Mouse (Mus musculus) CH12.LX (cell line): ENCODE data around the gene Itpk1. TPM values are rescaled to one million over a fixed set of nuclear protein-coding genes. Genes with fewer than 3 reads are reported as not detected.

Experiments
- DNase-seq: peaks from one replicate; pipeline ENCODE4 v3.0.0-alpha.2; 2013; ENCODE audit errors: extremely low read depth
- H3K27ac ChIP-seq: 2 replicates; pipeline ENCODE4 v1.5.1; 2012; ENCODE audit warnings: low read depth, mild to moderate bottlenecking, control low read depth, moderate library complexity; ENCODE audit not compliant: insufficient read depth
- H3K27me3 ChIP-seq: replicated peaks from 2 replicates; pipeline ENCODE3; 2012; ENCODE audit warnings: inconsistent platforms
- H3K36me3 ChIP-seq, 2 experiments: replicated peaks in 1 of 2; 2 replicates each; pipeline versions ENCODE3 to v1.6.1; 2012; ENCODE audit warnings: inconsistent platforms in 1 of 2, low read length in 1 of 2, mild to moderate bottlenecking in 1 of 2, mixed read lengths in 1 of 2, moderate library complexity in 1 of 2; ENCODE audit not compliant: control insufficient read depth in 1 of 2, insufficient read depth in 1 of 2
- H3K4me1 ChIP-seq, 2 experiments: 2 replicates each; pipeline ENCODE4 v1.6.1; 2012; ENCODE audit warnings: inconsistent platforms in 1 of 2, moderate library complexity in 1 of 2; ENCODE audit not compliant: insufficient read depth in 2 of 2, control insufficient read depth in 1 of 2
- H3K4me2 ChIP-seq: 2 replicates; pipeline ENCODE4 v1.6.1; 2012; ENCODE audit warnings: low read depth, mild to moderate bottlenecking, control low read depth; ENCODE audit not compliant: poor library complexity, insufficient read depth, severe bottlenecking
- H3K4me3 ChIP-seq, 3 experiments: fragments of 150-350 bp in 1 of 3; sonication (generic) in 1 of 3; replicated peaks in 1 of 3; 2 replicates each; pipeline versions ENCODE3 to v1.5.1; 2011 to 2012; ENCODE audit warnings: low read depth in 2 of 3, low read length in 2 of 3, mild to moderate bottlenecking in 2 of 3, moderate library complexity in 2 of 3, control low read depth in 1 of 3, improper control_type of control experiment in 1 of 3, inconsistent platforms in 1 of 3, mixed read lengths in 1 of 3; ENCODE audit not compliant: poor library complexity in 1 of 3
- H3K79me2 ChIP-seq: replicated peaks from 2 replicates; pipeline ENCODE4 v1.6.1; 2012; ENCODE audit warnings: mild to moderate bottlenecking, moderate library complexity; ENCODE audit not compliant: control insufficient read depth, poor library complexity, insufficient read depth, severe bottlenecking; ENCODE audit errors: extremely low read depth
- H3K9ac ChIP-seq: 2 replicates; pipeline ENCODE4 v1.6.1; 2012; ENCODE audit warnings: low read depth, mild to moderate bottlenecking, control low read depth, moderate library complexity; ENCODE audit not compliant: insufficient read depth
- H3K9me3 ChIP-seq: replicated peaks from 2 replicates; pipeline ENCODE3; 2012; ENCODE audit warnings: low read length, inconsistent platforms, mixed read lengths
- BHLHE40 ChIP-seq: IDR thresholded peaks from 2 replicates; pipeline ENCODE4 v1.6.1; 2011; ENCODE audit warnings: mild to moderate bottlenecking, low read depth, low read length, improper control_type of control experiment
- CHD1 ChIP-seq: IDR thresholded peaks from 2 replicates; pipeline ENCODE4 v1.6.1; 2012; ENCODE audit warnings: low read depth, low read length, improper control_type of control experiment, inconsistent platforms
- CHD2 ChIP-seq: IDR thresholded peaks from 2 replicates; pipeline ENCODE4 v1.6.1; 2011; ENCODE audit warnings: low read length, improper control_type of control experiment
- CTCF ChIP-seq, 2 experiments: IDR thresholded peaks in 1 of 2; conservative IDR thresholded peaks in 1 of 2; 2 replicates each; pipeline ENCODE4 v1.5.1; 2011 to 2012; ENCODE audit warnings: low read depth in 2 of 2, low read length in 2 of 2, improper control_type of control experiment in 1 of 2, inconsistent platforms in 1 of 2, mild to moderate bottlenecking in 1 of 2, moderate library complexity in 1 of 2
- EP300 ChIP-seq: IDR thresholded peaks from 2 replicates; pipeline ENCODE4 v1.6.1; 2011; ENCODE audit warnings: low read length, improper control_type of control experiment
- ETS1 ChIP-seq: conservative IDR thresholded peaks from 2 replicates; pipeline ENCODE4 v1.6.1; 2012; ENCODE audit warnings: low read depth, mild to moderate bottlenecking, inconsistent platforms, low read length, improper control_type of control experiment, moderate library complexity
- GABPA ChIP-seq: IDR thresholded peaks from 2 replicates; pipeline ENCODE4 v1.6.1; 2012; ENCODE audit warnings: low read depth, low read length, improper control_type of control experiment, inconsistent platforms; ENCODE audit not compliant: insufficient replicate concordance
- HCFC1 ChIP-seq: IDR thresholded peaks from 2 replicates; pipeline ENCODE4 v1.6.1; 2012; ENCODE audit warnings: low read depth, mild to moderate bottlenecking, inconsistent platforms, low read length, improper control_type of control experiment
- JUND ChIP-seq: conservative IDR thresholded peaks from 2 replicates; pipeline ENCODE4 v1.6.1; 2011; ENCODE audit warnings: low read depth, low read length, improper control_type of control experiment
- KAT2A ChIP-seq: IDR thresholded peaks from 2 replicates; pipeline ENCODE4 v1.6.1; 2012; ENCODE audit warnings: low read length, improper control_type of control experiment, inconsistent platforms; ENCODE audit not compliant: insufficient replicate concordance
- MAFK ChIP-seq: IDR thresholded peaks from 2 replicates; pipeline ENCODE4 v1.6.1; 2011; ENCODE audit warnings: low read length, improper control_type of control experiment; ENCODE audit not compliant: insufficient replicate concordance
- MAX ChIP-seq: IDR thresholded peaks from 2 replicates; pipeline ENCODE4 v1.6.1; 2011; ENCODE audit warnings: low read length, improper control_type of control experiment
- MAZ ChIP-seq: IDR thresholded peaks from 2 replicates; pipeline ENCODE4 v1.6.1; 2012; ENCODE audit warnings: low read depth, mild to moderate bottlenecking, inconsistent platforms, low read length, improper control_type of control experiment, moderate library complexity
- MXI1 ChIP-seq: IDR thresholded peaks from 2 replicates; pipeline ENCODE4 v1.6.1; 2011; ENCODE audit warnings: mild to moderate bottlenecking, low read depth, low read length, improper control_type of control experiment
- MYC ChIP-seq: IDR thresholded peaks from 2 replicates; pipeline ENCODE4 v1.6.1; 2011; ENCODE audit warnings: low read depth, mild to moderate bottlenecking, improper control_type of control experiment, low read length
- NELFE ChIP-seq: IDR thresholded peaks from 2 replicates; pipeline ENCODE4 v1.6.1; 2011; ENCODE audit warnings: low read depth, low read length, improper control_type of control experiment
- NRF1 ChIP-seq: IDR thresholded peaks from 2 replicates; pipeline ENCODE4 v1.6.1; 2014; ENCODE audit warnings: low read depth, mild to moderate bottlenecking, inconsistent platforms, low read length, improper control_type of control experiment, moderate library complexity
- PAX5 ChIP-seq: IDR thresholded peaks from 2 replicates; pipeline ENCODE4 v1.6.1; 2012; ENCODE audit warnings: low read length, inconsistent platforms, mixed read lengths
- POLR2A ChIP-seq: IDR thresholded peaks from 2 replicates; pipeline ENCODE4 v1.6.1; 2011; ENCODE audit warnings: low read depth, mild to moderate bottlenecking, improper control_type of control experiment, low read length
- POLR2AphosphoS2 ChIP-seq: IDR thresholded peaks from 2 replicates; pipeline ENCODE4 v1.6.1; 2011; ENCODE audit warnings: low read depth, low read length, improper control_type of control experiment
- RCOR1 ChIP-seq: conservative IDR thresholded peaks from 2 replicates; pipeline ENCODE4 v1.6.1; 2012; ENCODE audit warnings: low read depth, mild to moderate bottlenecking, inconsistent platforms, low read length, improper control_type of control experiment
- SIN3A ChIP-seq: IDR thresholded peaks from 2 replicates; pipeline ENCODE4 v1.6.1; 2012; ENCODE audit warnings: low read length, improper control_type of control experiment, inconsistent platforms
- SMC3 ChIP-seq: IDR thresholded peaks from 2 replicates; pipeline ENCODE4 v1.6.1; 2011; ENCODE audit warnings: low read depth, low read length, improper control_type of control experiment
- TBP ChIP-seq: conservative IDR thresholded peaks from 2 replicates; pipeline ENCODE4 v1.6.1; 2011; ENCODE audit warnings: low read depth, low read length, improper control_type of control experiment
- UBTF ChIP-seq: IDR thresholded peaks from 2 replicates; pipeline ENCODE4 v1.6.1; 2012; ENCODE audit warnings: low read depth, mild to moderate bottlenecking, inconsistent platforms, low read length, improper control_type of control experiment, moderate library complexity
- USF1 ChIP-seq: IDR thresholded peaks from 2 replicates; pipeline ENCODE4 v1.6.1; 2014; ENCODE audit warnings: low read depth, mild to moderate bottlenecking, inconsistent platforms, low read length, improper control_type of control experiment
- USF2 ChIP-seq: conservative IDR thresholded peaks from 2 replicates; pipeline ENCODE4 v1.6.1; 2011; ENCODE audit warnings: low read depth, low read length, improper control_type of control experiment
- ZC3H11A ChIP-seq: IDR thresholded peaks from 2 replicates; pipeline ENCODE4 v1.6.1; 2012; ENCODE audit warnings: low read depth, mild to moderate bottlenecking, inconsistent platforms, low read length, improper control_type of control experiment
- ZKSCAN1 ChIP-seq: IDR thresholded peaks from 2 replicates; pipeline ENCODE4 v1.6.1; 2012; ENCODE audit warnings: low read depth, inconsistent platforms, low read length, improper control_type of control experiment, borderline replicate concordance
- ZMIZ1 ChIP-seq: IDR thresholded peaks from 2 replicates; pipeline ENCODE4 v1.6.1; 2012; ENCODE audit warnings: low read depth, mild to moderate bottlenecking, inconsistent platforms, low read length, improper control_type of control experiment
- dilution Hi-C: fragments of 300-500 bp; cut with MboI; formaldehyde crosslinking; loops from 2 replicates; pipeline ENCODE4 v1.14.3; 2020; ENCODE audit warnings: low sequenced_read_pairs; ENCODE audit not compliant: extremely low pct_unique_long_range_greater_than_20kb, extremely low pct_ligation_motif_present
- in situ Hi-C: fragments of 300-500 bp; cut with MboI; formaldehyde crosslinking; loops from 3 replicates; pipeline ENCODE4 v1.14.3; 2019; ENCODE audit warnings: low sequenced_read_pairs, low pct_ligation_motif_present, low pct_unique_long_range_greater_than_20kb, mixed read lengths
- polyA plus RNA-seq: library from polyadenylated mRNA; unstranded; fragments of >175 nt; gene quantifications from 2 replicates; pipeline ENCODE4 v1.2.1, GENCODE M21; 2012; ENCODE audit warnings: low read depth; ENCODE audit not compliant: insufficient read length
- total RNA-seq, 2 experiments: library from RNA; depleted of rRNA; stranded (reverse); fragments of 300-350 nt in 1 of 2; fragments of >200 nt in 1 of 2; gene quantifications; 2 replicates each; pipeline ENCODE4 v1.2.3; 2012 to 2014

The Itpk1 gene
- total and polyA plus RNA-seq, 3 experiments = 14.0 to 25.1 (median 19.2) TPM

- dilution Hi-C loops = no loop called here
- H3K9ac ChIP-seq = peak overlapping the region; percentile 59
Observed at GRCm38 (mm10) chr12:102703111-102703412, 1.7 kb downstream of the Itpk1 start.

GRCm38 (mm10) chr12:102702356-102703110, 2.2 kb downstream of the Itpk1 start:
- Histone ChIP-seq H3K27ac (peak overlapping the region; percentile 4; the same call in 1 of the 2 replicates), H3K36me3 (peaks cover 0 to 10% of the 10 kb centered on the region in 2 experiments), H3K9ac (peak overlapping the region; percentile 59), H3K9me3 (no peaks in the 10 kb centered on the region), H3K4me2 (peak overlapping the region; percentile 86), H3K27me3 (peaks cover 1% of the 10 kb centered on the region), H3K4me3 (peak overlapping the region; percentile 50 to 83 (median 72)), H3K79me2 (peaks cover 32% of the 10 kb centered on the region), H3K4me1 (peaks cover 30 to 57% of the 10 kb centered on the region in 2 experiments)
- in situ Hi-C loops (no loop called here), dilution Hi-C loops (no loop called here)
- DNase-seq = peak; percentile 90
- TF ChIP-seq CHD1 = no peak
- TF ChIP-seq ETS1 = peak; percentile 30; the same call in 1 of the 2 replicates
- no peak for TF ChIP-seq UBTF
- no peak for TF ChIP-seq ZMIZ1
- TF ChIP-seq NRF1 = no peak
- TF ChIP-seq JUND = 0 out of 2 replicates have a peak, but pooled peaks have one; percentile 40
- TF ChIP-seq ZKSCAN1 = no peak
- no peak for TF ChIP-seq POLR2A
- TF ChIP-seq RCOR1 = no peak
- no peak for TF ChIP-seq KAT2A
- no peak for TF ChIP-seq MAFK
- no peak for TF ChIP-seq POLR2AphosphoS2
- TF ChIP-seq TBP = no peak
- no peak for TF ChIP-seq PAX5
- TF ChIP-seq BHLHE40 = no peak
- TF ChIP-seq SIN3A = peak; percentile 79
- TF ChIP-seq MAX = no peak
- peak; percentile 42; the same call in 1 of the 2 replicates for TF ChIP-seq NELFE
- TF ChIP-seq CHD2 = peak; percentile 76; the same call in 1 of the 2 replicates
- peak; percentile 58; the same call in 1 of the 2 replicates for TF ChIP-seq MXI1
- 0 out of 2 replicates have a peak, but pooled peaks have one; percentile 36 for TF ChIP-seq EP300
- TF ChIP-seq ZC3H11A = peak; percentile 3; the same call in 1 of the 2 replicates
- TF ChIP-seq USF1 = no peak
- peak; percentile 10 to 79; a peak in 2 of 4 replicates for TF ChIP-seq CTCF (conservative IDR thresholded peaks at IDR 0.05 in 1 of 2, IDR thresholded peaks at IDR 0.05 in 1 of 2; ENCODE audit: low read depth in 2 of 2, low read length in 2 of 2)
- TF ChIP-seq SMC3 = peak; percentile 66
- peak; percentile 83; the same call in 1 of the 2 replicates for TF ChIP-seq MAZ
- no peak for TF ChIP-seq GABPA

More at GRCm38 (mm10) chr12:102703111-102703412, 1.7 kb downstream of the Itpk1 start:
- Histone ChIP-seq H3K9me3 (no peaks in the 10 kb centered on the region), H3K27me3 (peaks cover 1% of the 10 kb centered on the region), H3K4me1 (peaks cover 25 to 55% of the 10 kb centered on the region in 2 experiments), H3K36me3 (peaks cover 0 to 10% of the 10 kb centered on the region in 2 experiments), H3K4me2 (peak overlapping the region; percentile 86), H3K79me2 (peaks cover 28% of the 10 kb centered on the region), H3K4me3 (peak overlapping the region; percentile 62 to 83 (median 72)), H3K27ac (peak overlapping the region; percentile 4; the same call in 1 of the 2 replicates)
- in situ Hi-C loops = no loop called here
- TF ChIP-seq CHD2 (no peak), HCFC1 (no peak), POLR2A (no peak), MAZ (no peak), USF2 (no peak), ZMIZ1 (no peak), ETS1 (no peak), MAFK (no peak), CTCF (conservative IDR thresholded peaks at IDR 0.05 in 1 of 2, IDR thresholded peaks at IDR 0.05 in 1 of 2; ENCODE audit: low read depth in 2 of 2, low read length in 2 of 2) (peak; percentile 16 to 56; a peak in 3 of 4 replicates), POLR2AphosphoS2 (no peak), SMC3 (peak; percentile 32), MYC (no peak)
- no peak for DNase-seq
